Mouse (Mus musculus): ENCODE measurements around the gene Zmiz1.
A peak's percentile ranks its signal among the peaks of the same experiment; 100 is the strongest.

The Zmiz1 gene

GRCm38 (mm10) chr14:25599934-25600333, 140.9 kb downstream of the Zmiz1 start:
- DNase-seq: no peak

- no peak for DNase-seq
Observed at GRCm38 (mm10) chr14:25600358-25600757, 141.4 kb downstream of the Zmiz1 start.

DNA sequence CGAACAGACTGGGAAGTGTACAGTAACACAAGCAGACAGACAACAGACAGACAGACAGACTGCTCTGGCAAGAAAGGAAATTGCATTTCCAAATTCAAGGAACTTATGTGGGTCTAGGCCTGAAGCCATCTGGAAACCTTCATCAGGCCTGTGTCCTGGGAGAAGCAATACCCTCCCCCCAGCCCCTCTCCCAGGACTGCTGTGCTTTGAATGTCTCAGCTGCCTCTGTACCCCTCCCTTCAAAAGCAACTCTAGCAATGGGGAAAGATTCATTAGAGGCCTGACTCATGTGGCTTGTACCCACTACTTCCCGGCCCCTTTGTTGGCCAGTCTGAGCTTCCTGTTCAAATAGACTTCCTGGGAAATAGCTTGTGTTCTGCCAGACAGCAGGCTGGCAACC, 142.0 kb downstream of the Zmiz1 start:
- DNase-seq: no peak

- DNase-seq: no peak
Observed at GRCm38 (mm10) chr14:25602018-25602417, 143.0 kb downstream of the Zmiz1 start.

DNA sequence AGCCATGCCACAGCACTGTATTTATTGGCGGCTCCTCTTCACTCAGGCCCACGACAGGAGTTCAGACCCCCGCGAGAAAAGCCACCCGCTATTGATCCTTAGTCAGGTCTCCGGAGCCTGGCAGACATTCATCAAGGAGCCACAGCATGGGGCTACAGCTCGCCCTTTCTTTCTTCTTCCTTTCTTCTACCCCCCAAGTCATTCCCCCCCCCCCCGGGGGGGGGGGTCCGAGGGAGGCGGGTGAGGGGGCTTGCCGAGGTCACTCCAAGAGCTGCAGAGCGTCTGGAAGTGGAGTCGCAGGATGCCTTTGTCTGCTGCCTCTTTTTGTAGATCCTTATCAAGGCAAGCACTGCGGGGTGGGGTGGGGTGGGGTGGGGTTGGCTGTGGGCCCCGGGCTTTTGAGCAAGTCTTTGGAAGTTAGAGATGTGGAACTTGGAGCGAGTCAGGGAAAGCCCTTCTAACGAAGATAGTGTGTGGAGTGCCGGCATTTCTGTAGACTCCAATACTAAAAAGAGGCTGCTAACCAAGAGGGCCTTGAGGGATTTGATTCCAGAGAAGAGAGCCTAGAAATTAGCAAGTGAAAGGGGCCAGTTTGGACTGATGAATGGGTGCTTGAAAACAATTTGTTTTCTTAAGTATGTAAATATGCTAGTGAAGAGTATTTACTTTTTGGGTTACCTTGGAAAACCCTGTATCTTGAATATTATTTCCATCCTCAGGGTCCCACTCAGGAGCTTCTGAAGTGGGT, 145.6 kb downstream of the Zmiz1 start:
- DNase-seq: no peak

DNA sequence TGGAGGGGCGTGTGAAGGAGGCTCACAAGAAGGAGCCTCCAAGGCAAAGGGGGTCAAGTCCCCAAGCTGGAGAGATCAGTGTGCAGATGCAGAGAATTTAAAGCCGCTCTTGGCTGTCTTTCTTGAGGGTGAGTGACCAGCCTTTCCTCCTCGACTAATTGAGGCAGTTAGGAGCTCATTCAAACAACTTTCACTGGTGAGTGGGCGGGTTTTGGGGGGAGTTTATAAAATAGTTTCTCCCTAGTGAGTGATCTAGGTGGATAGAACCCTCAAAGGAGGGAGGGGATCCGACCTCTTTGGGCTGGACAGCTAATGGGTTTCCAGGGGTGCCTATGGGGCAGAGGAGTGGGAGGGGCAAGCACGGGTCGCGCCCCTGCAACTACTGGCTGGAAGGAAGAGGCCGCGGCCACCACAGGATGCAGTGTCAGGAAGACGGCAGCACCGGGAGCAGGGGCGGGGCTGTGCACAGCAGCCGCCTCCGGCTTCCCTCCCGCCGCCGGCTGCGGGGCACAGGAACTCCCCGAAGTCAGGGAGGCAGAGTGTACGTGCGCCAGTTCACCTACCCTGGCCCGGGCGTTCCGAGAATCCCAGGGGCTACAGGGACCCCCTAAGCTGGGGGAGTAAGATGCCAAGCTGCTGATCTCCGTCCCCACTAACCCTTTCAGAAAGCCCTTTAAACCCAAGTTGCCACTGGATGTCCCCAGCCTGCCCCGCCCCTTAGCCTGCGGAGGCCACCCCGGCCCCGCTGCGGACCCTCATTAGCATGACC, 147.6 kb downstream of the Zmiz1 start:
- peak; percentile 89 for DNase-seq

- peak; percentile 61 for DNase-seq
Observed at GRCm38 (mm10) chr14:25607141-25607967, 148.4 kb downstream of the Zmiz1 start.

DNA sequence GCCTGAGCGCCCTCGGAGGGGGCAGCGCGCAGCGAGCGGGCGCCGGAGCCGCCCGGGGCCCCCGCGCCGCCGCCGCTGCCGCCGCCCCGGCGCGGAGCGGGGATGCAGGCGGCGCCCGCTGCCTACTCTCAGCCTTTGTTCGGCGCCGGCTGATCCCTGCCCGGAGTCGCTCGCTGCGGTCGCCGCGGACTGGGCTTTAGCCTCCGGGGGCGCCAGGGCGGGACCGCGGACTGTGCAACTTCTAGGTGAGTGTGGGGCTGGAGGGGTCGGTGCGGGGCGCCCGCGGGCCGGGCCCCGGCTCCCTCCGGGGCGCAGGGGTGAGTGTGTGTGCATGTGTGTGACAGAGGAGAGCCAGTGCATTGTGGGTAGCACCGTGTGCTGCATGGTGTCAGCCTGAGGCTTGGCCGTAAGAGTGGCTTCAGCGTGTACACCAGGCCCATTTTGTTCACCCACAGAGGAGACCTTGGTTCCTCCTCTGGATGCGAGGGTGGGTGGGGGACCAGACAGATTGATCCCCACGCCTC, 149.0 kb downstream of the Zmiz1 start:
- peak; percentile 73 for DNase-seq

GRCm38 (mm10) chr14:25608618-25609017, 149.6 kb downstream of the Zmiz1 start:
- peak; percentile 49 for DNase-seq

- DNase-seq: peak; percentile 70
Observed at GRCm38 (mm10) chr14:25609355-25609754, 150.4 kb downstream of the Zmiz1 start.

DNA sequence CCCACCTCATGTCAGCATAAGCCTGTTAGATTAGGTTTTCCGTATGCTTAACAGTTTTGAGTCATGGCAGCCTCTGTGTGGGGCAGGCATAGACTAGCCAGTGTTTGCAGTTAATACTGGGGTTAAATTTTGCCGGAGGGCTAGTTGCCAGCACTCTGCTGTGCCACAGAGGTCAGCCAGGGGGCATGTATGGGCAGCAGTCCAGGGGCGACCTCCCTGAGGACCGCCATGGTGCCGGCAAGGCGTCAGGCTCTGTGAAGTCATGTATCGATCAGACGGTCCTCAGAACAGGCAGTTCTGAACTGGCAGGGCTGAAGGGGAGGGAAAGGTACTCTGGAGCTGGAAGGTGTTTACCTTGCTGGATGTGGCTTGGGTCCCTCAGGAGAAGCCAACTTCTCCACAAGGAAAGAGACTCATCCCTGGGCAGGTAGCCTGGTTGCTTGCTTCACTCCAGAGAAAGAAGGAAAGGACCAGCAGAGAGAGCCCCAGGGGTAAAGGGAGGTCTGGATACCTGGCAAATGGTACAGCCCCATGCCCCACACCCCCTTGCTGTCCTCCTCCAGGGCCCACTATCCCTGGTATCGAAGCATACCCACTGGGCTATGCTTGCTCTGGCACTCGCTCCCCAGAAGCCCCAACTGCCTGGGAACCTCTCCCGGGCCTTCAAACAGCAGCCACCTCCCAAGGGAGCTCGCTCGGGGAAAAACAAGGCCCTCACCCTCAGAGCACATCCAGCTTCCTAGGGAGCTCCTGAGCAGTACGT, 151.6 kb downstream of the Zmiz1 start:
- no peak for DNase-seq

GRCm38 (mm10) chr14:25611159-25611697, 152.2 kb downstream of the Zmiz1 start:
- DNase-seq: no peak

- no peak for DNase-seq
Observed at GRCm38 (mm10) chr14:25611815-25612698, 153.1 kb downstream of the Zmiz1 start.

DNA sequence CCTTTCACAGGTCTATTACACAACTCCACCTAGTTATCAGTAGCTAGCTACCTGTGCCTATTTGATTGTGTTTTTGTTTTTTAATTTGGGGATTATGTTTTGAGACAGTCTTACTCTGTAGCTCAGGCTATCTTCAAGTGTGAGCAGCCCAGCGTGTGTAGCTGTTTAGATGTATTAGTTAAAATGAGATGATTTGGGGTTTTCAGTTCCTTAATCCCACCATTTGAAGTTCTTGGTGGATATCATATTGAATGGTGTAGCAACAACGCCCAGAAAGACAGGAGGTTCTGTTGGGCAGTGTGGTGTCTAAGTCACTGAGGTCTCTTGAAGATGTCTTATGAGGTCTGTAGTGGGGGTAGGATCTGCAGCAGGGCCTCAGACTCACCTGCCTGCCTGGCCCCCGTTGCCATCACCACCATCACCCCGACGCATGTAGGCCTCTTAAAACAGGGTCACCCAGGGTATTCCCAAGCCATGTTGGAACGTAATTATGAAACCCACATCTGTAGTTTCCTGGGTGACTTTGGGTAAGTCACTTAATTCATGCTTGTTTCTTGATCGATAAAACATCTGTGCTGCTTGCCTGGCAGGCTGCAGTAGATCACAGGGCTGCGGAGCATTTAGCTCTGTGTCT, 155.1 kb downstream of the Zmiz1 start:
- no peak for DNase-seq

GRCm38 (mm10) chr14:25614684-25615083, 155.7 kb downstream of the Zmiz1 start:
- no peak for DNase-seq

GRCm38 (mm10) chr14:25615602-25616001, 156.6 kb downstream of the Zmiz1 start:
- DNase-seq: no peak

GRCm38 (mm10) chr14:25616009-25616723, 157.2 kb downstream of the Zmiz1 start:
- DNase-seq: no peak

DNA sequence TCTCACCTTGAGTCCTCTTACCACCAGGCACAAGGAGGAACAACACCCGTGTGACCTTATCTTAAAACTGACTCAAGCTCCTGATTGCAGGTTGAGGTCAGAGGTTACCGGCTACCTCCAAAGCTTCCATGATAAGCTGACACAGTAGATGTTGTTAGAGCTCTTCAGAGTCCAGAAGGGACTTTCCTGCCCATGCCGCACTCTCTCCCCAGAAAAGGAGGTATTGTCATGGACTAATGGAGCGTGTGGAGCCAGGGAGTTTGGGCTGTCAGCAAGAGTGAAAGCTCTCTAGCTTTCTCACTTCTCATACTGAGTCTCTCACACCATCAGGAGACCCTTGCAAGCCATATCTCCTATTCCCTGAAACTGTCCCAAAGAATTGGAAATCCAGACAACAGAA, 158.3 kb downstream of the Zmiz1 start:
- no peak for DNase-seq

GRCm38 (mm10) chr14:25619066-25619762, 160.2 kb downstream of the Zmiz1 start:
- DNase-seq: no peak
